Mouse (Mus musculus) kidney, adult 8-10 months (tissue): ENCODE data around the gene Kcnk1.

Experiments used
- DNase-seq, 2 experiments: peaks; one replicate each; pipeline ENCODE4 v3.0.0; 2022

Gene Kcnk1

GRCm38 (mm10) chr8:126058876-126059275 is 63.9 kb downstream of the Kcnk1 start:
- no peak for DNase-seq

DNA sequence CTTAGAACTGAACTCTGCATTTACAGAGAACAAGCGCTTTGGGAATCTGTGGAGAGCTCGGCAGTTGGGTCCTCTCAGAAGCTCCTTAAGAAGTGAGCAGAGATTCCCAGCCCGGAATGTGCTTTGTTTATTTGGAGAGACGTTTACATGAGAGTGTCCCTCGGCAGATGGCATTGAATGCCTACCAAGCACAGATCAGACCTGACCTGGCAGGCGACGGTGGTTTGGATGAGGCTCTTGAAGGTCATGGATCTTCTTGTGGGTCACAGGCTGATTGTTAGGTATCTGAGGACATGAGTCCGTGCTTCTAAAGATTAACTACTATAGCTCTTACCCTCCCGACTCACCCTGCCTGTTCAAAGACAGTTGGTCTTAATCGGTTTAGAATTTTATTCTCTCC is 67.9 kb downstream of the Kcnk1 start:
- DNase-seq = no peak

- no peak for DNase-seq
Measured at GRCm38 (mm10) chr8:126063832-126064409, 69.0 kb downstream of the Kcnk1 start.

GRCm38 (mm10) chr8:126064587-126065145 is 69.7 kb downstream of the Kcnk1 start:
- no peak for DNase-seq

- DNase-seq = no peak
Measured at GRCm38 (mm10) chr8:126067306-126067705, 72.3 kb downstream of the Kcnk1 start.

- no peak for DNase-seq
Measured at GRCm38 (mm10) chr8:126068136-126068535, 73.2 kb downstream of the Kcnk1 start.

DNA sequence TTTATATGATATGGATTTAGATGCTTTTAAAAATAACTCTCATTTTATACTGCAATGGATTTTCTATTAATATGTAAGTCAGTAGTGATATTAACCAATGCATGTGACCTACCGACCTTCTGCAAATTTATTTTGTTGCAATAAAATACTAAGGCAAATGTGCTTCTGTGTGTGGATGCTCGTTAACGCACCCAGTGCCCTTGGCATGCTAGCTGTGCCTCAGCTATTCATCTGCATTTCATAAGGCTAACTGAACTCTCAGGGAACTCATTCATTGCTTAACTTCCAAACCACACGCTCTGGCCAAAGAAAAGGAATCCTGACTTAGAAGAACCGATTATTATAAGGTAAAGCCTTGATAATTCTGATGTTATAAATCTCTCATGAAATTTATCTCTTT is 77.7 kb downstream of the Kcnk1 start:
- DNase-seq = no peak

DNA sequence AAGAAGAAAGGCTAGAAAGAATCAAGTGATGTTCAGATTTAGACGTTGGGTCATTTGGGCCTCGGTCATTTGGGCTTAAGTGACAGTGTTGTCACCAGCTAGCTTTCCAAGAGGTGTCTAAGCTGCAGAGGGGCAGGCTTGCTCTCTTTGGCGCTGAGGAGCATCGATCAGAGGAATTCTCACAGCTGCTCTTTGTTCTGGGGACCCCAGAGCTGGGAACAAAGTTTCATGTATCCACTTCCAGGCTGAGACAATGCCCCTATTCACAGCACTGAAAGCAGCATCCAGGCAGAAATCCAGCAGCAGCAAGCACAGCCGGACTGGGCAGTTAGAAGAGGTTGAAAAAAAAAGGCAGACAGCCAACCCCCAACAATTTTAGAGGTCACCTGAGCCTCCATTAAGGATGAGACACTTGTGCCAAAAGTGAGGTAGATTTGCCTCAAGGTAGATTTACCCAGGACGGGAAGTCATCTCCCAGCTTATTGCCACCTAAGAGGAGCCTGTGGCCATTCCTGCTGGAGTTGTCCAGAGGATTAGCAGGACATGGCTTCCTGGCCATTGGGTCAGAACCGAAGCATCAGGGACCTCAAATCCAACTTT is 78.3 kb downstream of the Kcnk1 start:
- no peak for DNase-seq

- no peak for DNase-seq
Measured at GRCm38 (mm10) chr8:126074111-126074510, 79.1 kb downstream of the Kcnk1 start.

DNA sequence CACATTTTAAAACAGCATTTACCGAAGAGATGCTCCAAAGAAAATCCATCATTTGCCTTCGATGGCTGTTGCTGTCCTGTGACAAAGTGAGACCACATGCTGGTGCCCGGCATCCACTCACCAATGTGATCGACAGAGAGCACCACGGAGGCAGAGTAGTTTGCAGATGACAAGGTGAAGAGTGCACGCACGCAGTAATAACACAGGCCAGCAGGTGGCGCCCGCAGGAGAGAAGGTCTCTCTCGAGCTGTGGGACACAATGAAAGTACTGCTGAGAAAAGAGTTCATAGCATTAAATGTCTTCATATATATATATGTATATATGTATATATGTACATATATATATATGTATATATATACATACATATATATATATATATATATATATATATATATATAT is 80.4 kb downstream of the Kcnk1 start:
- DNase-seq = peak; percentile 24 to 76
